Mouse (Mus musculus): Measurements from ENCODE around the gene Arhgap42. TPM values are rescaled to one million over a fixed set of nuclear protein-coding genes. Genes with fewer than 3 reads are reported as not detected.

Arhgap42 gene
- 1 to 10 TPM; 7.2 to 7.3 TPM for total RNA-seq (2021)
- long read RNA-seq, partial matches to known transcripts: 0 of 6 reads
- long read RNA-seq, other reads (novel, unspliced or antisense): 6 of 6 reads

- DNase-seq (ENCODE audit: low spot score in 2 of 2): peak; percentile 19 to 30
Observed at GRCm38 (mm10) chr9:9238438-9239391, at the start of gene Arhgap42. Gene Arhgap42 (minus strand): TSS chr9:9239101.

GRCm38 (mm10) chr9:9288140-9288539 is 49.2 kb upstream of the Arhgap42 start:
- DNase-seq (ENCODE audit: low spot score in 2 of 2): no peak

DNA sequence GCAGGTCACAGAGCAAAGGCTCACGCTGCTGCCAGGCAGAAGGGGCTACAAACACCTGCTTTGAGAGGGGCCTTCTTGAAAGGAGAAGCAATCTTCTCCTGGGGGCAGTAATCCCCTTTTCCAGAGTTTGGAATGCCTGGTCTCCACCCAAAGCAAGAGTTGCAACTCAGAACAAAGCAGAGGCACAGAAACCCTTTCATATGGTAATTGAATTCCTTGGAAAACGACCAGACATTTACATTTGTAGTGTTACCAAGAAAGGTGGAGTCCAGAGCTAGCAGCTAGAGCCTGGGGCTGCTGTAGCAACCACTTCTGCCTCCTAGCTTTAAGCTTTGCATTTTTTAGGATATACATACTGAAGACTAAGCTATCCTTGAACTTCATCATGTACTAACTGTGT is 30.4 kb upstream of the Arhgap42 start:
- DNase-seq (ENCODE audit: low spot score in 2 of 2): no peak

DNA sequence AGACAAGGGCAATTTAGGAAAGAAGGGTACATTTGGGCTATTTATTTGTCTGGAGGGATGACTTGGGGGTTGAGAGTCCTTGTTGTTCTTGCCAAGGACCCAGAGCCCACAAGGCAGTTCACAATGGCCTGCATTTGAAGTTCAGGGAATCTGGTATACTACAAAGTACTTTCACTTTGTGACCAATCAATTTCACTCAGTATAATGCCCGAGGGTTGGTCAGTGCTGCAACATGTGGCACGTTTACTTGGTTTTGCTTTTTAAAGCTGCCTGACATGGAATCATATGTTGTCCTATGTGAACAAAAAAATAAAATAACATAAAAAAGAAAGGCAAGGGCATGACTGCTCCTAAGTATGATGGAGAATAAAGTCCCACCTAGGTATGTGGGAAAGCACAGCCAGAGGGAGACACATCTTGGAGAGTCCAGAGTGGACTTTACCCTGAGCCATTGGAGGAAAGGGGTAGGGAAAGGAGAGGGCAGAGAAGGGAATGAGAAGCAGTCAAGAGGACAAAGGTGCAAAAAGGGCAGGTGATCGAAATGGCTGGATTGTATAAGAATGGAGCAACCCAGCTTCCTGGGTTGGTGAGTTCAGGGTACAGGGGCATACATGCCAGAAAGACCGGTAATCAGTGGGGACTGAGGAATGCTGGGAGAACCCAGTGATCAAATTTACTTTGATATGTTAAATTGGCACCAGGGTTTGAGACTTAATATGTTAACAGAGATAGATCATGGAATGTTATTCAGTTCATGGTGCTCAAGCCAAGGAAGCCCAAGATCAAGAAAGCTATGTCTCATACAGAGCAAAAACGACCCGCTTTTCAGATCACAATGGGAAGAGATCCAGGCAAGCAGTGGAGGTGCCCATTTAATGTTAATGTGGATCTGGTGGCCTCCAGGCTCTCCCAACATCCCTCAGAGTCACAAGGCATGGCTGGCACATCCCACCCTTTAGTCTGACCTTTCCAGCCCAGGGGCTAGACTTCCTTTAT is 29.0 kb upstream of the Arhgap42 start:
- no peak for DNase-seq (ENCODE audit: low spot score in 2 of 2)

- DNase-seq (ENCODE audit: low spot score in 2 of 2): no peak
Observed at GRCm38 (mm10) chr9:9263543-9263942, 24.6 kb upstream of the Arhgap42 start.

DNA sequence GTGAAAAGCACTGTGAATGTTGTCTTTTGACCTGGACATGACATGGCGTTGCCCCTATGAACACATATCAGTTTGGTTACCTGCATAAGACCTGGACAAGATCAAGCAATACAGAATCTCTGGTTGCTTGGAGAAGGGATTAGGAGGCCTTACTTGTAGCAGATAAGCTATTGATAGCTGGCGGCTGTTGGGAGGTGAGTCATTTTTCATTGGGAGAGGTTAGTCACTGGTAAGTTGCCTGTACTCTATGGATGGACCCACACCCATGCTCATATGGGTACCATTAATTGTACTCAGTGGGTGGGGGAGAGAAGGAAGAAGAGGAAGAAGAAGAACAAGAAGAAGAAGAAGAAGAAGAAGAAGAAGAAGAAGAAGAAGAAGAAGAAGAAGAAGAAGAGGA is 23.6 kb upstream of the Arhgap42 start:
- DNase-seq (ENCODE audit: low spot score in 2 of 2): no peak

GRCm38 (mm10) chr9:9254764-9255163 is 15.9 kb upstream of the Arhgap42 start:
- no peak for DNase-seq (ENCODE audit: low spot score in 2 of 2)

- no peak for DNase-seq (ENCODE audit: low spot score in 2 of 2)
Observed at GRCm38 (mm10) chr9:9248529-9248928, 9.6 kb upstream of the Arhgap42 start.

DNA sequence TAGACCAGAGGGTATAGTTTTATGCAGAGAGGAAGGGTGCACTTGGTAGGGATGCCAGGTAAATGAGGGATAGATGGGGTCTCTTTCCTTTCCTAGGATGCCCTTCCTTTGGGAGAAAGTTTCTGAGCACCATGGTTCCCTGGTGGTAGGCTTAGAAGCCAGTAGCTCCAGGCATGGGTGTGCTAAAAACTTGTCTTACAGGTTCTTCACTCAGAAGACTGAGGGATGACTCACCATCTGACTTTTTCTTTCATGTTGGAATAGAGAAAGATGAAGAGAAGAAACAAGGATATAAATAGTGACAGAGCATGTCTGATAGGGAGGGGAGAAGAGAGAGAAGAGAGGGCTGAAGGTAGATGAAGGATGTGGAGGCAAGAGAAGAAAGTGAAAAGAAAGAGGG is 7.1 kb upstream of the Arhgap42 start:
- no peak for DNase-seq (ENCODE audit: low spot score in 2 of 2)

DNA sequence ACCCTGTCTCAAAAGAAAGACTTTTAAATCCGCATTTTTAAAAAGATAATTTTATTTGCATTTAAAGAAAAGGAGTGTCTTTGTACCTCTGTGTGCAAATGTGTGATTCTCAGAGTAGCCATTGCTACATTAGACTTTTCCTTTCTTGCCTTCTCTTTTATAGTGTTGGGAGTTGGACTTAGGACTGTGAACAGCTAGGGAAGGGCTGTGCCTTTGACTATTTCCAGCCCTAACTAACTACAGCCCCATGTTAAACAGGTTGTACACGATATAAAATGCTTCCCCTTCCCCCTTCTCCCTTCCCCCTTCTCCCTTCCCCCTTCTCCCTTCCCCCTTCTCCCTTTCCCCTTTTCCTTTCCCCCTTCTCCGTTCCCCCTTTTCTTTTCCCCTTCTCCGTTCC is 4.9 kb upstream of the Arhgap42 start:
- DNase-seq (ENCODE audit: low spot score in 2 of 2): no peak

- no peak for DNase-seq (ENCODE audit: low spot score in 2 of 2)
Observed at GRCm38 (mm10) chr9:9241202-9241795, 2.4 kb upstream of the Arhgap42 start.

DNA sequence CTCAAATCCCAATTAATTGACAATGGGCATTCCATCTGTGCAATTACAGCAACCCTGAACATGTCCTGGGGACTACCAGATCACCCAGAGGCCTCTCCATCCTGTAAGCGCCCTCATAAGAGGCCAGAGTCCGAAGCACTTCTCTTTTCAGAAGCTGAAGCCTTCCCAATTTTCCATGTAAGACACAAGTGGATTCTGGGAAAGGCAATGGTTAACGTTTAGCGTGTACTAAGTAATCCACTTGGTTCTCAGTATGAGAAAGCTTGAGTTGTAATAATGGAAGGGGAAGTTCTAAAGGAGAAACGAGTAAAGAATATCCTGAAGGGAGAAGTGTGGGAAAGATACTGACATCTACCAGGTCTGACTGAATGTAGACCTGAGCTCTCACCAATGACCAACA is 1.4 kb downstream of the Arhgap42 start:
- no peak for DNase-seq (ENCODE audit: low spot score in 2 of 2)

GRCm38 (mm10) chr9:9229662-9230061 is 9.2 kb downstream of the Arhgap42 start:
- no peak for DNase-seq (ENCODE audit: low spot score in 2 of 2)

- DNase-seq (ENCODE audit: low spot score in 2 of 2): no peak
Observed at GRCm38 (mm10) chr9:9224837-9225236, 14.1 kb downstream of the Arhgap42 start.

DNA sequence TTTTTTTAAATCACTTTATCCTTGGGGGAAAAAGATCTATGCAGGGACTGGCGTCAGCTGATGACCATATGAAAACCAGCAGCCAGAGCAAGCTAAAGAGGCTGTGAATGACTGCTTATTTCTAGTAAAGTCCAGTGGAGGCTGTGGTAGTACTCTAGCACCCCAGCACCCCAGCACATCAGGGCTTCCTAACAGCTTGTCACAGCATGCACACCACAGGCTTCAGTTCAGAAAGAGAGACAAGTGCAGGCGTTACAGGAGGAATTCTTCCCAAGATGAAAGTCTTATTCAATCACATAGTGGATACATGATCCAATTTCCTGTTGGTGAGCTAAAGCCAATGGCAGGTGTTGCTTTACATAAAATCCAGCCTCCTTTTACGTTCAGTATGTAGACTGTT is 15.5 kb downstream of the Arhgap42 start:
- DNase-seq (ENCODE audit: low spot score in 2 of 2): no peak

GRCm38 (mm10) chr9:9221950-9222486 is 16.9 kb downstream of the Arhgap42 start:
- DNase-seq (ENCODE audit: low spot score in 2 of 2): no peak

DNA sequence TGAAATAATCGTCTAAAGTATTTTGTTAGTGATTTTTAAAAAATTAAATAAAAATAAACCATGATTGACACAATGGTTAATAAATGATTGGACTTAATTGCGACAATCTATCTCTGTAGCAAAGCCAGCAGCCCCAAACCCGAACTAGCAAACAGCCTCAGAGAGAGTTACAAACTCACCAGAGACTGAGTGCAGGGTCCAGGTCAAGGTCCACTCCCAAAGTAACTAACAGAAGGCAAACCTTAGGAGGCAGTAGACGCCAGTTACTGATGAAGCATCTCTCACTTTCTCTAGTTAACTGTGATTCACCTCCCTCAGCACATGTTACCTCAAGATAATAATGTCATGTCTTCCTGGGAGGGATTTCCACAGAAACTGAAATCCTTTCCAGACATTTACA is 17.7 kb downstream of the Arhgap42 start:
- DNase-seq (ENCODE audit: low spot score in 2 of 2): no peak

GRCm38 (mm10) chr9:9218301-9218700 is 20.6 kb downstream of the Arhgap42 start:
- DNase-seq (ENCODE audit: low spot score in 2 of 2): no peak

DNA sequence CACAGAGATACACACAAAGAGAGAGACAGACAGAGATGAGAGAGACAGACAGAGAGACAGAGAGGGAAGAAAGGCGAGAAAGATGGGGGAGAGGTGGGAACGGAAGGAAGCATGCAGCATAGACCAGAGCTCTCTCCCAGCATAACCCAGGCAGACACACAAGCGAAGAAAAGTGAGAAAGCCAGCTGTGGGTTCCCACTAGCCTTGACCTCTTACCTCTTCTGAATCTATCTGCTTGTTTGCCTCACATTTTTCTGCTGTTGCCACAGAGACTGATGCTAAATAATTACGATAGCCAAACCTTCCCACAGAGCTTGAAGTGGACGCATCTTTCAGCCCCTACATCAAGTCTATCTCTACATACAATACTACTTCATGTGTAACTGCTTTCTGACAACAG is 24.1 kb downstream of the Arhgap42 start:
- DNase-seq (ENCODE audit: low spot score in 2 of 2): no peak

GRCm38 (mm10) chr9:9214296-9214695 is 24.6 kb downstream of the Arhgap42 start:
- DNase-seq (ENCODE audit: low spot score in 2 of 2): no peak
